Mouse (Mus musculus) ES-E14 (cell line): ENCODE measurements around the gene Rnf2. TPM values are rescaled to one million over a fixed set of nuclear protein-coding genes. Genes with fewer than 3 reads are reported as not detected.
A peak's percentile ranks its signal among the peaks of the same experiment; 100 is the strongest.

Experiments
- DNase-seq: peaks from one replicate; pipeline ENCODE4 v3.0.0-alpha.2; 2013; ENCODE audit warnings: low read depth, low spot score
- H3K27ac ChIP-seq: 2 replicates; pipeline ENCODE4 v1.5.1; 2012; ENCODE audit warnings: low read depth, mild to moderate bottlenecking, low read length, moderate library complexity, mixed read lengths; ENCODE audit not compliant: poor library complexity, insufficient read depth, severe bottlenecking
- H3K36me3 ChIP-seq: 2 replicates; pipeline ENCODE4 v1.6.1; 2012; ENCODE audit warnings: mild to moderate bottlenecking, low read length, moderate library complexity, mixed read lengths; ENCODE audit not compliant: control insufficient read depth, poor library complexity, insufficient read depth, severe bottlenecking
- H3K4me1 ChIP-seq, 2 experiments: fragments of 150-350 bp in 1 of 2; sonication (generic) in 1 of 2; 2 replicates each; pipeline ENCODE4 v1.6.1; 2012; ENCODE audit warnings: low read length in 2 of 2, mild to moderate bottlenecking in 1 of 2, mixed read lengths in 1 of 2; ENCODE audit not compliant: control insufficient read depth in 2 of 2, insufficient read depth in 2 of 2, poor library complexity in 1 of 2
- H3K4me3 ChIP-seq, 2 experiments: fragments of 150-350 bp in 1 of 2; sonication (generic) in 1 of 2; 2 replicates each; pipeline ENCODE4 v1.5.1; 2012; ENCODE audit warnings: low read length in 2 of 2, low read depth in 1 of 2, mild to moderate bottlenecking in 1 of 2, mixed read lengths in 1 of 2; ENCODE audit not compliant: insufficient read depth in 1 of 2, poor library complexity in 1 of 2, severe bottlenecking in 1 of 2
- H3K9ac ChIP-seq: 2 replicates; pipeline ENCODE4 v1.6.1; 2012; ENCODE audit warnings: low read depth, mild to moderate bottlenecking, low read length, mixed read lengths; ENCODE audit not compliant: poor library complexity, insufficient read depth, severe bottlenecking
- H3K9me3 ChIP-seq: fragments of 150-350 bp; sonication (generic); 2 replicates; pipeline ENCODE4 v1.6.1; 2012; ENCODE audit warnings: low read depth, mild to moderate bottlenecking, low read length; ENCODE audit not compliant: control insufficient read depth, insufficient read depth
- CHD2 ChIP-seq: IDR thresholded peaks from 2 replicates; pipeline ENCODE4 v1.6.1; 2014; ENCODE audit warnings: mild to moderate bottlenecking, low read depth, low read length, inconsistent platforms
- HCFC1 ChIP-seq: IDR thresholded peaks from 2 replicates; pipeline ENCODE4 v1.6.1; 2012; ENCODE audit warnings: low read length, inconsistent platforms, borderline replicate concordance; ENCODE audit not compliant: insufficient read depth
- MAFK ChIP-seq: IDR thresholded peaks from 2 replicates; pipeline ENCODE4 v1.6.1; 2014; ENCODE audit warnings: mild to moderate bottlenecking, low read depth, low read length, inconsistent platforms; ENCODE audit not compliant: insufficient read depth
- ZC3H11A ChIP-seq: IDR thresholded peaks from 2 replicates; pipeline ENCODE4 v1.6.1; 2012; ENCODE audit warnings: low read depth, mild to moderate bottlenecking, inconsistent platforms, low read length, borderline replicate concordance
- ZNF384 ChIP-seq: IDR thresholded peaks from 2 replicates; pipeline ENCODE4 v1.6.1; 2012; ENCODE audit warnings: low read depth, low read length, inconsistent platforms
- in situ Hi-C, 2 experiments: fragments of 600-800 bp; cut with MboI; formaldehyde crosslinking; loops; one replicate each; pipeline ENCODE4 v1.15.1; 2025; ENCODE audit warnings: low sequenced_read_pairs in 2 of 2, inconsistent platforms in 1 of 2; ENCODE audit not compliant: unreplicated experiment in 2 of 2
- total RNA-seq: library from RNA; depleted of rRNA; stranded (reverse); fragments of 300-350 nt; gene quantifications from 2 replicates; pipeline ENCODE4 v1.2.3, GENCODE M21; 2012

The Rnf2 gene
- total RNA-seq, 1 experiment: 58.9 TPM

DNA sequence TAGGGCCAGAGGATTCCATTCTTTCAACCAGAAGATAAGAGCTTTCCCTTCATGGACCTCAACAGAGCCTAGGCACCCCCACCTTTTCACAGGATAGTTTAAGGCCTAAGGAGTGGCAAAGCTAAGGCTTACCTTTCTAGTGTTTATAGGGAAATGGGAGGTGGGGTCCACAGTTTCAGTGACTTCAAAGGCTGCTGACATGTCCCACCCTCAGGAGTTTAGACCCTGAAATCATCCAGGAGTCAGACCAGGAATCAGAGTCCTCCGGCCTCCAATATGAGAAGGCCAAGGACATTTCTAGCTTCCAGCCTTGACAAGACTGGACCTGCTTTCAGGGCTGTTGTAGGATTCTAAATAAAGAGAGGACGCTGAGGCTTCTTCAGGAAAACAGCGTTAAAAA lies 16.1 kb upstream of the Rnf2 start:
- TF ChIP-seq CHD2: no peak
- no peak for TF ChIP-seq ZC3H11A
- TF ChIP-seq MAFK: no peak
- DNase-seq: no peak
- no peak overlapping the region for H3K4me3 ChIP-seq
- no peaks in the 10 kb centered on the region for H3K9me3 ChIP-seq
- H3K9ac ChIP-seq: no peak overlapping the region
- H3K36me3 ChIP-seq: no peaks in the 10 kb centered on the region
- no peak overlapping the region for H3K27ac ChIP-seq
- in situ Hi-C loops: no loop called here
- peaks cover 0 to 16% of the 10 kb centered on the region in 2 experiments; a peak in 3 of 4 replicates for H3K4me1 ChIP-seq

DNA sequence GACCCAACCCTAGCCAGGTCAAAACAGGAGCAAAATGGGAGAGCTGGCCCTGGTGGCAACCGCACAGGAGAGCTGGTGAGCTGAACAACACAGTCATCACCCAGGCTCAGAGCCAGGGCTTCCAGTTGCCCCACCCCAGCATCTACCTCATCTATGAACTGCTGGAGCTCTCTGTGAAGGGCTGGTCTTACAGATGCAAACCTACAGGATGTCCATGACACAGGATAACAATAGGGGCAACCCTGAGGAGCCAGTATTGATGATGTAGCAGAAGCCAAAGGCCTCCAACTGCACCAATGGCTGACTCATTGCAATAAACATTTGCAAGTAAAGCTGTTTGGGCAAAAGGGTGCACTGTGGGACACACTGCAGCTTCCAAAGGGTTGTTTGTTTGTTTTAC lies 15.0 kb upstream of the Rnf2 start:
- in situ Hi-C loops: no loop called here
- TF ChIP-seq MAFK (peak; percentile 67; the same call in 1 of the 2 replicates), CHD2 (no peak)
- Histone ChIP-seq H3K9ac (no peak overlapping the region), H3K4me1 (peaks cover 0 to 16% of the 10 kb centered on the region in 2 experiments; a peak in 3 of 4 replicates), H3K4me3 (no peak overlapping the region), H3K9me3 (no peaks in the 10 kb centered on the region), H3K36me3 (no peaks in the 10 kb centered on the region), H3K27ac (no peak overlapping the region)
- peak; percentile 30 for DNase-seq

DNA sequence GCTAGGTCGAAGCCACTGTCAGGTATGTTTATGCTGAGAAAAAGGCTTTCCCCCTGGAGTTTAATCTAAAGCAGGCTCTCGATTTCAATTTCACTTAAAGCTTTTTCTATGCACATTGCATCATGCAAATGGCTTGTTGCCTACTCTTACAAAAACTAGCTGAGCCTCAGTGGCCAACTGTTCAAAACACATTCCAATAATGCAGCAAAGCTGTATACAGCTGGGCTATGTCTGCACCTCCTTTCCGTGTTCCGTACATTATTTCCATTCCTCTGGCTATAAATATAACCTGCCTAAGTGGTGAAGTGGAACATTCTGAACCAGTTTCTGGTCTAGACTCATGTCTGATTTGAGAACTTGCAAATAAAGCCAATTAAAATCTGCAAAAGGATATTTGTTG lies 13.4 kb upstream of the Rnf2 start:
- H3K27ac ChIP-seq: no peak overlapping the region
- in situ Hi-C loops: no loop called here
- DNase-seq: no peak
- TF ChIP-seq ZNF384: no peak
- no peak for TF ChIP-seq ZC3H11A
- H3K9ac ChIP-seq: no peak overlapping the region
- no peak overlapping the region for H3K4me3 ChIP-seq
- no peaks in the 10 kb centered on the region for H3K9me3 ChIP-seq
- peaks cover 0 to 16% of the 10 kb centered on the region in 2 experiments; a peak in 3 of 4 replicates for H3K4me1 ChIP-seq
- no peaks in the 10 kb centered on the region for H3K36me3 ChIP-seq

DNA sequence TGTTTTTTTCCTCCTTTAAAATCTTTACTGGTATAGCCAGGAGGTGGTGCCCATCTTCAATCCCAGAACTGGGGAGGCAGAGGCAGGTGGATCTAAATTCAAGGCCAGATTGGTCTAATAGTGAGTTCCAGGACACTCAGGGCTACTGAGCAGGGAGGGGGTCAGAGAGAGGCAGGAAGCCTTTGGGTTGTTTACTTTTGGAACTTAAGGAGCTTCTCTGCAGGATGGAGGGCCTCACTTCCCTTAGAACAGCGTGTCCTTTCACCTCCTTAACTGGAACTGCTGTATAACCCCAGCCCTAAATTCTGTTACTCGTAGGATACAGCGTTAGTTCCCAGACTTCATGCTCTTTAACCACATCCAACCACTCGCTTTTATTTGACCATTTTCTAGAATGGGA lies 10.1 kb upstream of the Rnf2 start:
- Histone ChIP-seq H3K36me3 (no peaks in the 10 kb centered on the region), H3K27ac (no peak overlapping the region), H3K9me3 (no peaks in the 10 kb centered on the region), H3K4me1 (peaks cover 0 to 3% of the 10 kb centered on the region in 2 experiments; a peak in 1 of 4 replicates), H3K9ac (no peak overlapping the region), H3K4me3 (no peak overlapping the region)
- TF ChIP-seq MAFK (no peak), CHD2 (no peak), ZC3H11A (no peak), ZNF384 (no peak), HCFC1 (no peak)
- in situ Hi-C loops: no loop called here
- no peak for DNase-seq

DNA sequence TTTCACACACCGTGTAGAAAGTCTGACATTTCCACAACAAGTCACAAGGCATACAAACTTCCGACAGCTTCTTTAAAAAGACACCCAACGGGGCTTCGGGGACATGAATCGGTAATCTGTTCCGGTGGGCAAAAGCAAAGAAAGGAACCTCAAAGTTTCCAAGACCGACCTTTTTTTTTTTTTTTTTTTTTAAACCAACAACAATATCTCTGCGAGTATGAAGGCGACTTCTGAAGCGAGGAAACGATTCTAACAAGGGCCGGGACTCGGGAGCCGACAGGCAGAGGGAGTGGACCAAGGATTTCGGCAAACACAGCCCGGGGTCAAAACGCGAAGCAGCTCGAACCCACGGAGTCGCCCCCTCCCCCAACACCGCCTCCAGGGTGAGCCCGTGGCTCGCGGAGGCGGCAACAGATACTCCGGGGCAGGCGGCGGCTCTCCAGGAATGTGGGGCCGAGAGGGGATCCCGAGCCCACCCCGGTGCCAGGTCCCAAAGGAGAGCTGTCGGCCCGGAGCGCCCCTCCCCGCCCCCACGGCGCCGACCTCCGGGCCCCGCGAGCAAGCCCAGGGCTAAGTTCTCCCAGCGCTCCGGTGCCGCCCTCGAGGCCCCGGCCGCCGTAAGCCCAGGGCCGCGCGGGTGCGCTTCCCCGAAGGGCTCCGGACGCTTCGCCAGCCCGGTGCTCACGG lies 797 bp downstream of the Rnf2 start:
- Histone ChIP-seq H3K4me3 (peak overlapping the region; percentile 82 to 99), H3K4me1 (peaks cover 0 to 3% of the 10 kb centered on the region in 2 experiments; a peak in 2 of 4 replicates), H3K36me3 (0 out of 2 replicates have a peak, but pooled peaks cover 3% of the 10 kb centered on the region), H3K27ac (peak overlapping the region; percentile 94), H3K9ac (peak overlapping the region; percentile 100), H3K9me3 (no peaks in the 10 kb centered on the region)
- peak; percentile 11; the same call in 1 of the 2 replicates for TF ChIP-seq HCFC1
- no peak for TF ChIP-seq ZC3H11A
- no peak for TF ChIP-seq CHD2
- 0 out of 2 replicates have a peak, but pooled peaks have one; percentile 18 for TF ChIP-seq MAFK
- TF ChIP-seq ZNF384: peak; percentile 91
- no peak for DNase-seq
- in situ Hi-C loops: no loop called here
